Mouse (Mus musculus): ENCODE measurements around the gene Lpp.

Lpp gene

DNA sequence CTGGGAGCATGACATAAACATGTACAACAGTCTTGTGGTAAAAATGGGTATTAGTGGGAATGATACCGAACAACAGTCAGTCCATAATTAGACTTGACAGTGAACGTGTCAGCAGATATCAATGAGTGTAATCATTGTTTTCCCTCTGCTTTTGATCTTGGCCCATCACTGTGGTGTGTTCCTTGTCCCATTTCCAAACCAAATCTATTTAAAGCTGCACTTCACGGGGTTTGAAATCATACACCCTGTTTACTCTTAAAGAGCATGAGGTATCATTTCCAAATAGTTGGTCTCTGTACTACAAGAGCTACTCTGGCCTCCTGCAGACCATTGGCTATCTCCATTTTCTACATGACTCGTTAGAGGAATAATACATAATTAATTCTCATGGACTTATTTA, 168.3 kb downstream of the Lpp start:
- DNase-seq (ENCODE audit: low read depth): no peak

DNA sequence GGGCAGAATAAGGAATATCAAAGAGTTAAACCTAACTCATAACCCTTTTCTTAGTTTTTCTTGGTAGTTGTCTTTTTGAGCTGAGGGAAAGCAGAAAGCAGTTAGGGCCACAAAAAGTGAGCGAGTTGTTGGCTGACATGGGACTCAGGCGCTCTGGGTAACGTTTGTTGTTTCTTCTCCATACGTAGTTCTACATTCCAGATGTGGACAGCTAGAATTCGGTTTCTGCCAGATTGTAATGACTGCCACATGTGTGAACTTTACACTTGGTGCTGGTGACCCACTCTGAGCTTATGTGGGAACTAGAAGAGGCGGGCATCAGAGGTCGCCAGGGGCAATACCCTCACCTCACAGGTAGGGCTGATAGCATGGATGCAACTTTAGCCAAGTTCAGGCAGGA, 172.0 kb downstream of the Lpp start:
- no peak for DNase-seq (ENCODE audit: low read depth)

DNA sequence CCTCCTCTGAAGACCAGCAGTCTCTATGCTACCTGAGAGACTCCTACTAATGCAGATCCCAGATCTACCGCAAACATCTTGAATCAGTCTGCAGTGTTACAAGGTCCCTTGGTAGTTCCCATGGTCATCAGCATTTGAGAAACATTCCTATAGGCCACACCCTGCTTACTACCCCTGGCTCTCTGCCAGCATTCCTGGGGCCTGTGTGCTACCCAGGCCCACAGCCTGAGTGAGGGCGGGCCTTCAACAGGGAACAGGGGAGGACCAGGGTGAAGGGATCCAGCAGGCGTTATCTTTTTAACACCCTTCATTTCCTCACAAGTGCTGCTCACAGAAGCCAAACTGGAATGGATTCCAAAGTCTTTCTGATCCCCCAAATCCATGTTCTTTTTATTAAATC, 173.0 kb downstream of the Lpp start:
- DNase-seq (ENCODE audit: low read depth): no peak

GRCm38 (mm10) chr16:24567562-24567961, 174.3 kb downstream of the Lpp start:
- DNase-seq (ENCODE audit: low read depth): no peak

DNA sequence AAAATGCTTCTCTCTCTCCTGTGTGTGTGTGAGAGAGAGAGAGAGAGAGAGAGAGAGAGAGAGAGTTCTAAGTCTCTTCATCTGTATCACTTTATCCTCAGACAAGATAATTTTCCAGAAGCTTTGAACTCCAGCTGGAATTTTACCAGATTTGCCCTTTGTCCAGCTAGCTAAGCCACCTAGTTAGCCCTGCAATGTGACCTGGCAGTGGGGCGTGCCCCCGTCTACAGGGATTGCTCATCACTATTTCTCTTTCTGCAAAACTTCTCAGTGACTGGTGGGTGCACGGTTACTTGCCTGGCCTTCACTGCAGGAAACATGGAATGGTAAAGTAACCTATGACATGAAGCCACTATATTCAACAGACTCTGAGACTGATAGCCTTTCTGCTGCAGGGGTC, 174.8 kb downstream of the Lpp start:
- no peak for DNase-seq (ENCODE audit: low read depth)

GRCm38 (mm10) chr16:24569681-24570080, 176.4 kb downstream of the Lpp start:
- no peak for DNase-seq (ENCODE audit: low read depth)

DNA sequence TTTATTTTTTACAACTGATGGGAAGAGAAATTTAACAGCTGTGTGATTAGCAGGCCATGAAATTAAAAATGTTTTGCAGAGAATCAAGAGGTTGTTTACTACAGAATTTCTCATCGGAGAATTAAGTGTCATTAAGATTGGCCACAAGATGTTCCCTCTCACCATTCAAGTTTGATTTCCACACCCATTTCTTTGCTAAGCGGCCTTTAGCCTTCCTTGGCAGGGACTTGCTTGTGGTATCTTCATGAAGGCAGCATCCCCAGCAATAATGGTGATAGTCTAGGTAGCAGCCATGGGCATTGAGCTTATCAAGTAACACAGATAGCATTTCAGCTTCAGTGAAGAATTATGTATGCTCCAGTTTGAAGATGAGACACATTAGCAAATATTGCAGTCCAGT, 183.7 kb downstream of the Lpp start:
- DNase-seq (ENCODE audit: low read depth): no peak

GRCm38 (mm10) chr16:24577798-24578197, 184.5 kb downstream of the Lpp start:
- DNase-seq (ENCODE audit: low read depth): no peak

- no peak for DNase-seq (ENCODE audit: low read depth)
These were observed 189.5 kb downstream of the Lpp start for GRCm38 (mm10) chr16:24582847-24583246.

GRCm38 (mm10) chr16:24593535-24593934, 200.2 kb downstream of the Lpp start:
- peak; percentile 37 for DNase-seq (ENCODE audit: low read depth)

DNA sequence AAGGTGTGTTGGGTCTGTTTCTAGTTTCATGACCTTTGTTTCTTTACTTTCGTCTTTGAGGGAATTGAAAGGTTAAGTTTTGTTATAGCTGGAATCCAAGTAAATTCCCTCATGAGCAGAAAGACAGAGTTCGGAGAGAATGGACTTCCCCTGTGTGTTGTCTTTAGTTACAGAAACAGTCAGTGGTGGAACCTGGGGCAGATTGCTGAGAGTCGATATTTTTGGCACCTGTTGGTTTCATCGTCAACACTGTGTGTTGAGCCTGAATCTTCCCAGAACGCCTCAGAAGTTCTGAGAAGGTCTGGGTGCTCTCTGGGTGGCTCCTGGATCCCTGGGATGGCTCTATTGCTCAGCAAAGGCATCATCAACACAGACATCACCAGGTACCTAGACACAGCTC, 201.2 kb downstream of the Lpp start:
- DNase-seq (ENCODE audit: low read depth): no peak

DNA sequence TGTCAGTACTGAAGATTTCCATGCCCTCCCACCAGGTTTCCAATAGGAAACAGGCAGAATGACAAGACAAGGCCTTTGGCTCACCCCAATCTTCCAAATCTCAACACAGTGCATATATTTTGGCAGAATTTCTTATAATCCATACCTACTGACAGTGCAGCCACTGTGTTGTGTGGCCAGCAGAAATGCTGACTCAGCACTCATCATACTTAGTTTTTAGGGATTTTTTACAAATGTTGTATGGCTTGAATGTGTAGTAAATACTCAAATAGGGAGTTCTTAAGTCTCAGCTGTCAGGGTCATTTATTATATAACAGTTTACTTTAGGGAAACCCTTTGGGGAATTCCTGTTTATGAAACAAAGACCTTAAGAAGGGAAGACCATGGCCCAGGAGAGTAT, 202.2 kb downstream of the Lpp start:
- no peak for DNase-seq (ENCODE audit: low read depth)

DNA sequence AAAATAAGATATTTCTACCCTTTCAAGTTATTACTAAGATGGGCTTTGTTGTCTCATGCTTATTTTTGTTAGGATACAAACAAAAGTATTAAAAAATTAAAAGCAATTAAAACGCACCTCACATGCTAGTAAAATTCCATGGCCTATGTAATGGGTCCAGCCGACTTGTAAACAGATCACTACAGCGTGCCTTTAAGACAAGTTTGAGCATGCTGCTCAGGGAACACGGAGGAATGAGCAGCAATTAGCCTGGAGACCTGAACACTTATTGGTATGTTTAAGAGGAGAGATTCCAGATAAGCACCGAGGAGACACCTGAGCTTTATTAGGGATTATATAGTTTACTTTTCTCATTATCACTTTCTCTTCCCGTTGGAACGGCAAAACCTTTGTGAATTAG, 205.3 kb downstream of the Lpp start:
- no peak for DNase-seq (ENCODE audit: low read depth)

DNA sequence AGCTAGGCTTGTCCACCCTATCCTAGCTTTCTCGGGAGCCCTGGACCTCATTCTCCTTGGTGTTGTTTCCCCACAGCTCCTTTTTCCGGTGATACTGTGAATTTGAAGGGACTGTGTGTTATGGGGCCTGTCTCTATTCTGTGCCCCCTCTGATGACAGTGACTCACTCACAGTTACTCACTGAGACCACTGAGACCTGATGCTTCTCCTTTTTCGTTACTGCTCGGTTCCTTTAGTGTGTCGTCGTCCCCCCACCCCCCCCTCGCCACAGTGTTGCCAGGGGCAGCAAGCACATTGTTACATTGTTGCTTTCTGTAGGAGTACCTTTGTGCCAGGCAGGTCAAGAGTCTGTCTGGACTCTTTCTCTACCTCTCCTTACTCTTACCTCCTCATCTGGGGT, 206.5 kb downstream of the Lpp start:
- no peak for DNase-seq (ENCODE audit: low read depth)

DNA sequence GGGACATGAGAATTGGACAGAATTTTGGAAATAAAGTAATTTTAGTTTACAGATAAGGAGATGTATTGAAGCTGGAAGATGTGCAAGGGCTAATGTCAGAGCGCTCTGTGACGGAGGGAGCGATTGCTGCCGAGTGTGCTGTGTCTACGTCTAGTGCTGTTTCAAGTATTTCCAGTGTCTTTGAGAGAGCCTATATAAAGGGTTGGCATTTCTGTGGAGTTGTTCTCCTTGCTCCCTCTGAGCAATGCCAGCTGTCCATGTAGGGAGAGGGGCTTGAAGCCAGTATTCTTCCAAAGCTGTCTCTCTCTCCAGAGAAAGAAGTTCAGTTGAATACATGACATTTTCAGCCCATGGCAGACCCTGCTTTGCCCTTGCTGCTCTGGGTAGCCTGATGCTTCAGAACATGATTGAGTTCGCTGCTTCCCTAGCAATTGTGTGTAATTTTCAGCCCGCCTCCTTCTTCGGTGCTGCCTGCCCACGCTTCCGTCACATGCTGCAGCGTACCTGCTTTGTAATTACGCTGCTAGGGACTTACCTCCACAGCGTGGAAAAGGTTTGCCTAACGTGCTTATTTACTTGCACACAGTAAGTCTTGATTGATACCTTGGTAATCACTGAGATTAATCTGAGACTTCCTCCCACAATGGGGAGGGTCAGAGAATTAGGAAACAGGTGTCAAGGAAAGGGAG, 207.1 kb downstream of the Lpp start:
- DNase-seq (ENCODE audit: low read depth): peak; percentile 21

GRCm38 (mm10) chr16:24603342-24603741, 210.0 kb downstream of the Lpp start:
- DNase-seq (ENCODE audit: low read depth): no peak

- DNase-seq (ENCODE audit: low read depth): no peak
These were observed 214.7 kb downstream of the Lpp start for GRCm38 (mm10) chr16:24607896-24608457.

- no peak for DNase-seq (ENCODE audit: low read depth)
These were observed 226.2 kb downstream of the Lpp start for GRCm38 (mm10) chr16:24619458-24619857.

- no peak for DNase-seq (ENCODE audit: low read depth)
These were observed 226.7 kb downstream of the Lpp start for GRCm38 (mm10) chr16:24620021-24620420.

DNA sequence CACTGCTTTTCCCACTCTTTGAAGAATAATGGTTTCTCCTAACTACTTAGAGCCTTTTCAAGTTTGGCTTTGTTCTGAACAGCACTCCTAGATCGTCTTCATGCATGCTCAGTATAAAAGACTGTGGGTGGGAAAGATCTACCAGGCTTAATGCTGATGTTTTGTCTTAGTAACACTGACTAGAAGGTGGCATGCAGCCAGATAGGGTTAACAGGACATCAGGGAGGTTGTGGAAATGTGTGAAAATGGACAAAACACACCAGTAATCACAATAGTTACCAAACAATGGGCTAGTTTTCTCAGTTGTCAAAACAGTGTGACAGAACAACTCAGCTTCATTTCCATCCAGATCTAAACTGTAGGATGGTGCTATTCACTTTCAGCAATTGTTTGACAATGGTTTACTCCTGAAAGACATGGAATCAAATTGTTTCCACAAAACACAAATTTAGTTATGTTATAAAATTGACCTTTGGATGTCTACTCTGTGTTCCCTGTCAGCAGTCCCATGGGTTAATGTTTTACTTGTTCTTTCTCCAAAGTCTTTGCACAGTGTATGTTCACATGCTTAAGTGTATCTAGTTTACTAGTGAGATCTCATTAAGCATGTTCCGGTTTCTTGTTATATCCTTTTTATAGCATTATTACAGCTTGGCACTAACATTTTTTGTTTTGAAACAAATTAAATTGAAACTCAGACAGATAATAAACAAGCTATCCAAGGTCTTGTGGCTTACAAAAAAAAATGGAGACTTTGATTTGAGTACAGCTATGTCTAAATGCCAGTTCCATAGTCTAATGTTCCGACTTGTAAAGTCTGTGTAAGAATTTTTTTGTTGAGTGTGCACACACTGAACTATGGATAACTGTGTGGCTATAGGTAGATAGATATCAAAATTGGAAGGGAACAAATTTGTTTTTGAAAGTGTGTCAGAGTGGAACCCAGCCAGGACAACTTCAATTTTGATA, 229.2 kb downstream of the Lpp start:
- no peak for DNase-seq (ENCODE audit: low read depth)

DNA sequence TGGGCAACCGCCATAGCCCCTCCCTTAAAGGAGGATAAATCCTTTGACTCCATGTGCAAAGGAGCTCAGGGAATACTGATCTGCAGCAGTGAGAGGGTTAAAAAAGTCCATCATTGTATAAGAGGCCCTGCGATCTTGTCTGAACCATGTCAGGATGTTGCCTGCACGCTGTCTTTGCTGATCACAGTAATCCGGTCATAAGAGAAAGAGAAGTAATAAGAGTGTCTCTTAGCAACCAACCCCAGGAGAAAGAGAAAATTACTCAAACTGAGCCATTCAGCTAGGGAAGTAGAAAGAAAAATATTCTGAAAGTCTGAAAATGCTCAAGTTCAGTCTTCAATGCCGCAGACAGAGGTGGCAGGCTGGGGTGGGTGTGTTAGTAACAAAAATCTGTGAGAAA, 231.0 kb downstream of the Lpp start:
- peak; percentile 64 for DNase-seq (ENCODE audit: low read depth)

DNA sequence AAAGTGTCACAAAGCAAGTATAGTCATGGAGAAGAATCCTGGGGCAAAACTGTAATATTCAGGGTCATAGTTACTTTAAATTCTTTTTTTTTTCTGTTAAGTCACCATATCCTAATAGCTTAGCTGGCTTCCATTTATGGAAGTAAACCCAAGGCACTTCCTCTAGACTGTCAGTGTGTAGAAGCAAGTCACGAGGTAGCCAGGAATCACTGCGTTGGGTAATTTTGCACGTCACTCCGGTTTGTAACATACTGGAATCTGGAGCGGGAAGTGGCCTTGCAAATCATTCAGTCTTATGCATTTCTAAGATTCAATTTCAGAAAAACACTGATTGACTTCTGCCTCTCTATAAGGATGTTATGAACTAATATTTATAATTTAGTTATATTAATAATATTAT, 232.3 kb downstream of the Lpp start:
- DNase-seq (ENCODE audit: low read depth): no peak

DNA sequence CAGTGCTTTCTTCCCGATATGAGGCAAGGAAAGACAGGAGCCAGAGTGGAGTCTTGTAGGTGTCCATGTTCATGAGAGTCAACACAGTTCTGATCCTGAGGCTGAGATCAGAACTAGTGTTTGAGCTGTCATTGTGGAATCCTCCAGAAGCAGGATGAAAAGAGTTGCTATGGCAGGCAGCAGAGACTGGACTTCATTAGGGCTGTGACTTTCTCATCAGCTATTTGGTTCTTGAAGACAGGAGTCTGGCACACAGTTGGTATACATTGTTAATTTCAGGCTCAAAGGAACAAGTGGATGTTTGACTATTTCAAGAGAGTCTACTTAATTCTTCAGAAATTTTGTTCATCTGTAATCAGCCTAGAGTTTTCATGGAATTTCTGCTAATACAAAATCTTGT, 235.5 kb downstream of the Lpp start:
- DNase-seq (ENCODE audit: low read depth): no peak

Measured in induced T-regulatory cell, adult 2 months (primary cell).